Mouse (Mus musculus) cerebellum, adult 2 months (tissue): ENCODE measurements around the gene Dlst. TPM values are rescaled to one million over a fixed set of nuclear protein-coding genes. Genes with fewer than 3 reads are reported as not detected.
A peak's percentile ranks its signal among the peaks of the same experiment; 100 is the strongest.

Experiments
- DNase-seq, 2 experiments: peaks; one replicate each; pipeline ENCODE4 v3.0.0; 2021
- H3K27ac ChIP-seq: fragments of 200-500 bp; 2 replicates; pipeline ENCODE4 v1.5.1; 2012; ENCODE audit warnings: low read length, control low read depth, inconsistent platforms; ENCODE audit not compliant: insufficient read depth
- H3K27me3 ChIP-seq: fragments of 200-500 bp; 2 replicates; pipeline ENCODE4 v1.6.1; 2012; ENCODE audit warnings: inconsistent platforms, mild to moderate bottlenecking, low read length, moderate library complexity; ENCODE audit not compliant: control insufficient read depth, insufficient read depth
- H3K4me1 ChIP-seq: fragments of 200-500 bp; 2 replicates; pipeline ENCODE4 v1.6.1; 2011; ENCODE audit warnings: low read length; ENCODE audit not compliant: control insufficient read depth, insufficient read depth
- H3K4me3 ChIP-seq: fragments of 200-500 bp; replicated peaks from 2 replicates; pipeline ENCODE3; 2011; ENCODE audit warnings: mild to moderate bottlenecking, low read depth, low read length, control low read depth; ENCODE audit not compliant: insufficient read depth
- CTCF ChIP-seq: fragments of 200-500 bp; IDR thresholded peaks from 2 replicates; pipeline ENCODE4 v1.5.1; 2011; ENCODE audit warnings: low read depth, mild to moderate bottlenecking, control low read depth, low read length, moderate library complexity, borderline replicate concordance; ENCODE audit not compliant: insufficient read depth
- POLR2A ChIP-seq: fragments of 200-500 bp; IDR thresholded peaks from 2 replicates; pipeline ENCODE4 v1.6.1; 2011; ENCODE audit warnings: low read length, control low read depth, borderline replicate concordance; ENCODE audit not compliant: insufficient read depth
- WGBS: fragments of 180-500 bp; shearing (Covaris S2); methylation state at CpG from one replicate; pipeline ENCODE4 v1.1.7; 2018; 5-methylcytosine and 5-hydroxymethylcytosine counted together
- polyA plus RNA-seq: library from polyadenylated mRNA; depleted of rRNA; stranded (reverse); fragments of >200 nt; gene quantifications from 2 replicates; pipeline ENCODE4 v1.2.3, GENCODE M21; 2012

Dlst gene
- polyA plus RNA-seq, 1 experiment = 185 TPM

- DNase-seq = no peak
- 80% methylated on average over 3 of the region's 3 CpGs for whole genome bisulfite sequencing
- H3K27ac ChIP-seq = no peak overlapping the region
- no peak overlapping the region for H3K4me3 ChIP-seq
- H3K27me3 ChIP-seq = no peaks in the 10 kb centered on the region
- no peaks in the 10 kb centered on the region; the same call in 1 of the 2 replicates for H3K4me1 ChIP-seq
- no peak for TF ChIP-seq CTCF
- no peak for TF ChIP-seq POLR2A
Measured at GRCm38 (mm10) chr12:85108643-85109042, 2.0 kb upstream of the Dlst start.

GRCm38 (mm10) chr12:85109426-85109825 lies 1.2 kb upstream of the Dlst start:
- Histone ChIP-seq H3K27ac (no peak overlapping the region), H3K4me3 (no peak overlapping the region), H3K27me3 (no peaks in the 10 kb centered on the region), H3K4me1 (no peaks in the 10 kb centered on the region; the same call in 1 of the 2 replicates)
- WGBS = 68% methylated on average over 4 of the region's 4 CpGs
- TF ChIP-seq POLR2A = no peak
- no peak for TF ChIP-seq CTCF
- DNase-seq = no peak

GRCm38 (mm10) chr12:85110011-85110697 lies 479 bp upstream of the Dlst start:
- DNase-seq = peak in 1 of 2 experiments; percentile 24
- WGBS = 15% methylated on average over 18 of the region's 18 CpGs
- Histone ChIP-seq H3K27me3 (no peaks in the 10 kb centered on the region), H3K4me1 (no peaks in the 10 kb centered on the region; the same call in 1 of the 2 replicates), H3K27ac (peak overlapping the region; percentile 86), H3K4me3 (peak overlapping the region; percentile 93)
- no peak for TF ChIP-seq CTCF
- TF ChIP-seq POLR2A = no peak

- Histone ChIP-seq H3K4me1 (no peaks in the 10 kb centered on the region; the same call in 1 of the 2 replicates), H3K4me3 (no peak overlapping the region), H3K27me3 (no peaks in the 10 kb centered on the region), H3K27ac (no peak overlapping the region)
- TF ChIP-seq POLR2A (no peak), CTCF (no peak)
- no peak for DNase-seq
- 87% methylated on average over 7 of the region's 7 CpGs for WGBS
Measured at GRCm38 (mm10) chr12:85112550-85113251, 2.1 kb downstream of the Dlst start.

- no peaks in the 10 kb centered on the region for H3K27me3 ChIP-seq
- no peak overlapping the region for H3K4me3 ChIP-seq
- TF ChIP-seq POLR2A (no peak), CTCF (no peak)
- no peaks in the 10 kb centered on the region; the same call in 1 of the 2 replicates for H3K4me1 ChIP-seq
- WGBS = 85% methylated on average over 3 of the region's 3 CpGs
- no peak overlapping the region for H3K27ac ChIP-seq
- no peak for DNase-seq
Measured at GRCm38 (mm10) chr12:85113337-85113736, 2.7 kb downstream of the Dlst start.

GRCm38 (mm10) chr12:85113917-85114316 lies 3.3 kb downstream of the Dlst start:
- no peak for DNase-seq
- TF ChIP-seq POLR2A (no peak), CTCF (no peak)
- Histone ChIP-seq H3K27ac (no peak overlapping the region), H3K27me3 (no peaks in the 10 kb centered on the region), H3K4me3 (no peak overlapping the region), H3K4me1 (no peaks in the 10 kb centered on the region; the same call in 1 of the 2 replicates)
- 91% methylated on average over 3 of the region's 3 CpGs for WGBS

- WGBS = 67% methylated on average over 7 of the region's 7 CpGs
- no peak for TF ChIP-seq CTCF
- TF ChIP-seq POLR2A = no peak
- no peaks in the 10 kb centered on the region; the same call in 1 of the 2 replicates for H3K4me1 ChIP-seq
- no peak overlapping the region for H3K4me3 ChIP-seq
- H3K27ac ChIP-seq = no peak overlapping the region
- no peak for DNase-seq
- no peaks in the 10 kb centered on the region for H3K27me3 ChIP-seq
Measured at GRCm38 (mm10) chr12:85115678-85116077, 5.0 kb downstream of the Dlst start.

GRCm38 (mm10) chr12:85121806-85122459 lies 11.3 kb downstream of the Dlst start:
- no peak for DNase-seq
- Histone ChIP-seq H3K4me1 (no peaks in the 10 kb centered on the region; the same call in 1 of the 2 replicates), H3K4me3 (no peak overlapping the region), H3K27ac (no peak overlapping the region), H3K27me3 (no peaks in the 10 kb centered on the region)
- WGBS = 51% methylated on average over 9 of the region's 9 CpGs
- TF ChIP-seq POLR2A (no peak), CTCF (no peak)
